Mouse (Mus musculus) midbrain, embryonic 10.5 days (tissue): ENCODE measurements at regions not wholly inside any gene's neighbourhood (a gene's known extent, or its start where the extent isn't known, plus 50 kb on each side); places are given as distances from the start of the nearest gene placed in this dataset.

Source experiments
- DNase-seq: peaks from one replicate; pipeline ENCODE4 v3.0.0-alpha.2; 2017; ENCODE audit warnings: low spot score
- H3K27ac ChIP-seq: fragments of 300-500 bp; sonication (generic); replicated peaks from 2 replicates; pipeline ENCODE4 v1.5.1; 2016; ENCODE audit warnings: mild to moderate bottlenecking
- H3K27me3 ChIP-seq: fragments of 300-500 bp; sonication (generic); 2 replicates; pipeline ENCODE4 v1.6.1; 2016; ENCODE audit warnings: low read depth, mild to moderate bottlenecking; ENCODE audit not compliant: poor library complexity, severe bottlenecking
- H3K36me3 ChIP-seq: fragments of 300-500 bp; sonication (generic); 2 replicates; pipeline ENCODE4 v1.6.1; 2016; ENCODE audit warnings: mild to moderate bottlenecking, moderate library complexity
- H3K4me1 ChIP-seq: fragments of 300-500 bp; sonication (generic); 2 replicates; pipeline ENCODE4 v1.6.1; 2016
- H3K4me3 ChIP-seq: fragments of 300-500 bp; sonication (generic); 2 replicates; pipeline ENCODE4 v1.5.1; 2016; ENCODE audit warnings: mild to moderate bottlenecking, moderate library complexity
- H3K9me3 ChIP-seq: fragments of 300-500 bp; sonication (generic); replicated peaks from 2 replicates; pipeline ENCODE4 v1.6.1; 2016; ENCODE audit warnings: mild to moderate bottlenecking
- WGBS: fragments of 180-500 bp; shearing (Covaris S2); methylation state at CpG from one replicate; pipeline ENCODE4 v1.1.7; 2016; 5-methylcytosine and 5-hydroxymethylcytosine counted together

DNA sequence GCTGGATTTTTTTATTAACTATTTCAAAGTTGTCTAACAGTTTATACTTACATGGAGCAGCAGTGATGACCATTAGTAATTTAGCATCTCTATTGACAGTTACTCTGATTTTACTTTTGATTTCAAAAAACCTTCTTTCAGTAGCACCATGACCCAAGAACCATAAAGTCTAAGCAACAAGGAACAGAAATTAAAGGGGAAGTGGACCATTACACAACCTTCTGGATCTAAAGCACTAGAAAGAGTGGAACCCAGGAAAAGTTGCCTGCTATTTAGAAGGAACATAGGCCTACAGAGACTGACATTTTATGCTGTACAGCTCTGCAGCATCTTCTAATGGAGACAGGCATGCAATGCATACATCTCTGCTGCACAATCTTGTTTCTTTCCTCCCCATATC, 56.0 kb upstream of the Il15 start:
- H3K9me3 ChIP-seq: no peaks in the 10 kb centered on the region
- no peak overlapping the region for H3K4me3 ChIP-seq
- H3K27me3 ChIP-seq: no peaks in the 10 kb centered on the region
- no peak overlapping the region for H3K27ac ChIP-seq
- H3K36me3 ChIP-seq: no peaks in the 10 kb centered on the region
- H3K4me1 ChIP-seq: no peaks in the 10 kb centered on the region
- DNase-seq: no peak

GRCm38 (mm10) chr8:82454056-82454455, 51.0 kb upstream of the Il15 start:
- Histone ChIP-seq H3K36me3 (no peaks in the 10 kb centered on the region), H3K27me3 (no peaks in the 10 kb centered on the region), H3K4me1 (no peaks in the 10 kb centered on the region), H3K27ac (no peak overlapping the region), H3K4me3 (no peak overlapping the region), H3K9me3 (no peaks in the 10 kb centered on the region)
- DNase-seq: no peak
- WGBS: 85% methylated on average over 4 of the region's 4 CpGs
